In genomic region chr7:28931032-28931694, GRCm38 (mm10) we compare ENCODE assay signal across 9 mouse cellular contexts. TPM values are rescaled to one million over a fixed set of nuclear protein-coding genes. Genes with fewer than 3 reads are reported as not detected.
DNase-seq lines count a peak whose midpoint lies in the region; ATAC-seq and TF ChIP-seq lines count a peak whose summit lies in the region.
"Had no signal": no experiment of that assay in that cellular context is flagged by ENCODE, and none has a peak within 500 bp of the region (broad histone marks: within the 10 kb centered on the region; RNA-seq: fewer than 3 reads in every experiment).

No protein-coding gene starts in this region.

- intact Hi-C loops in heart, postnatal 25 days (cut with DNase I), result loop anchor here (2.0 kb wide), 1 partner anchor 22 kb away; no protein-coding TSS in a partner anchor

- H3K36me3 ChIP-seq in heart, embryonic 10.5 days, result peaks cover 22% of the 10 kb centered on the region
- H3K36me3 ChIP-seq in E14TG2a.4 (ENCODE audit: insufficient read depth, low read length), result peaks cover 79% of the 10 kb centered on the region
- 0 out of 2 replicates have a peak, but pooled peaks cover 5% of the 10 kb centered on the region for H3K36me3 ChIP-seq in liver, postnatal 0 days (replicated peaks; ENCODE audit: insufficient read depth, low read length)
- H3K36me3 ChIP-seq in midbrain, embryonic 13.5 days, result peaks cover 5% of the 10 kb centered on the region; the same call in 1 of the 2 replicates

- H3K4me1 ChIP-seq in heart, embryonic 10.5 days, result peaks cover 75% of the 10 kb centered on the region
- H3K4me1 ChIP-seq in E14TG2a.4 (replicated peaks; ENCODE audit: low read depth, low read length), result peaks cover 96% of the 10 kb centered on the region
- peaks cover 56% of the 10 kb centered on the region for H3K4me1 ChIP-seq in liver, postnatal 0 days (ENCODE audit: insufficient read depth)
- peaks cover 7% of the 10 kb centered on the region for H3K4me1 ChIP-seq in midbrain, embryonic 13.5 days (replicated peaks)

- 0 out of 2 replicates have a peak overlapping the region, but pooled peaks have one; percentile 11 for H3K9ac ChIP-seq in liver, postnatal 0 days (replicated peaks)
- H3K9ac ChIP-seq in midbrain, embryonic 13.5 days (replicated peaks), result no peak overlapping the region

- H3K27me3 ChIP-seq in heart, embryonic 10.5 days (ENCODE audit: insufficient read depth, poor library complexity, severe bottlenecking), result no peaks in the 10 kb centered on the region
- H3K27me3 ChIP-seq in E14TG2a.4 (ENCODE audit: insufficient read depth, low read length), result no peaks in the 10 kb centered on the region
- no peaks in the 10 kb centered on the region for H3K27me3 ChIP-seq in liver, postnatal 0 days (ENCODE audit: insufficient read depth, low read length)
- no peaks in the 10 kb centered on the region for H3K27me3 ChIP-seq in midbrain, embryonic 13.5 days

- no peaks in the 10 kb centered on the region for H3K9me3 ChIP-seq in heart, embryonic 10.5 days
- H3K9me3 ChIP-seq in E14TG2a.4 (ENCODE audit: low read length), result no peaks in the 10 kb centered on the region
- H3K9me3 ChIP-seq in liver, postnatal 0 days (ENCODE audit: low read length), result no peaks in the 10 kb centered on the region
- H3K9me3 ChIP-seq in midbrain, embryonic 13.5 days, result no peaks in the 10 kb centered on the region

- peak; percentile 74 for ATAC-seq in liver, postnatal 0 days
- no peak for ATAC-seq in erythroid progenitor cell, adult 5-6 weeks (replicated peaks; ENCODE audit: low FRiP score, poor library complexity, severe bottlenecking)
- no peak for ATAC-seq in midbrain, embryonic 13.5 days

- peak overlapping the region; percentile 72 for H3K27ac ChIP-seq in heart, embryonic 10.5 days
- H3K27ac ChIP-seq in liver, postnatal 0 days (ENCODE audit: low read depth), result peak overlapping the region; percentile 73
- H3K27ac ChIP-seq in midbrain, embryonic 13.5 days, result no peak overlapping the region

- TF ChIP-seq EP300 in liver, postnatal 0 days (IDR thresholded peaks at IDR 0.05; ENCODE audit: low read depth), result no peak

- WGBS in heart, embryonic 10.5 days, result 88% methylated on average over 7 of the region's 7 CpGs
- WGBS in liver, postnatal 0 days (ENCODE audit: insufficient replicate concordance), result 82% methylated on average over 7 of the region's 7 CpGs
- WGBS in midbrain, embryonic 13.5 days, result 92% methylated on average over 7 of the region's 7 CpGs

- DNase-seq in heart, embryonic 10.5 days (ENCODE audit: low spot score), result no peak
- no peak for DNase-seq in heart, postnatal 25 days (ENCODE audit: low spot score)
- peak; percentile 87 for DNase-seq in kidney, adult 11 months
- DNase-seq in liver, postnatal 0 days, result no peak
- DNase-seq in right cerebral cortex, postnatal 10 days (ENCODE audit: low spot score in 2 of 2), result no peak

- no peak overlapping the region for H3K4me3 ChIP-seq in heart, embryonic 10.5 days
- peak overlapping the region; percentile 48 for H3K4me3 ChIP-seq in E14TG2a.4 (replicated peaks; ENCODE audit: low read length)
- no peak overlapping the region for H3K4me3 ChIP-seq in liver, postnatal 0 days (ENCODE audit: low read depth, low read length)
- no peak overlapping the region for H3K4me3 ChIP-seq in midbrain, embryonic 13.5 days (replicated peaks)

- no peak overlapping the region for H3K4me2 ChIP-seq in liver, postnatal 0 days (ENCODE audit: low read depth, low read length)
- no peak overlapping the region for H3K4me2 ChIP-seq in midbrain, embryonic 13.5 days (replicated peaks)
- H3K4me2 ChIP-seq: midbrain, embryonic 11.5 days had no signal

- no peak for TF ChIP-seq CTCF in E14TG2a.4 (conservative IDR thresholded peaks at IDR 0.05; ENCODE audit: low read length)
- TF ChIP-seq CTCF in liver, postnatal 0 days (IDR thresholded peaks at IDR 0.05; ENCODE audit: low read depth), result no peak

RNA-seq across cellular contexts. Expression of gene Actn4, which starts 31.0 kb away (rescaled TPM):
- polyA plus RNA-seq in heart, embryonic 10.5 days (2016; fragmentation: Nextera tagmentation; extraction: Ambion mirVana), result 319 and 371 TPM in 2 replicates
- 100 to 1,000 TPM in 1 of 2 experiments, 10 to 100 TPM in 1; 77.0 to 101 TPM for total RNA-seq in heart, postnatal 25 days (2021)
- 76.3 and 81.2 TPM in 2 replicates for polyA plus RNA-seq in liver, postnatal 0 days (2015; fragmentation: Nextera tagmentation; extraction: Ambion mirVana)
- 170 and 189 TPM in 2 replicates for total RNA-seq in erythroid progenitor cell, adult 5-6 weeks (2015; ENCODE audit: low replicate concordance)
- total RNA-seq in erythroid progenitor cell, adult 5-6 weeks (2017; ENCODE audit: low replicate concordance), result 173 and 197 TPM in 2 replicates
- 120 and 132 TPM in 2 replicates for polyA plus RNA-seq in midbrain, embryonic 13.5 days (2015; fragmentation: Nextera tagmentation; extraction: Ambion mirVana)

RNA-seq across cellular contexts. Expression of gene Capn12, which starts 49.9 kb away (rescaled TPM):
- 0.20 and 0.34 TPM in 2 replicates for polyA plus RNA-seq in heart, embryonic 10.5 days (2016; fragmentation: Nextera tagmentation; extraction: Ambion mirVana)
- total RNA-seq in heart, postnatal 25 days (2021), result under 1 TPM; 0.08 to 0.22 TPM
- polyA plus RNA-seq in liver, postnatal 0 days (2015; fragmentation: Nextera tagmentation; extraction: Ambion mirVana), result 0.09 and 0.23 TPM in 2 replicates
- not detected in 2 replicates for total RNA-seq in erythroid progenitor cell, adult 5-6 weeks (2015; ENCODE audit: low replicate concordance)
- total RNA-seq in erythroid progenitor cell, adult 5-6 weeks (2017; ENCODE audit: low replicate concordance), result 1.2 TPM in 1 of 2 replicates, not detected in the other
- 0.62 and 0.70 TPM in 2 replicates for polyA plus RNA-seq in midbrain, embryonic 13.5 days (2015; fragmentation: Nextera tagmentation; extraction: Ambion mirVana)

RNA-seq across cellular contexts. Expression of gene Eif3k, which starts 50.5 kb away (rescaled TPM):
- 289 and 329 TPM in 2 replicates for polyA plus RNA-seq in heart, embryonic 10.5 days (2016; fragmentation: Nextera tagmentation; extraction: Ambion mirVana)
- total RNA-seq in heart, postnatal 25 days (2021), result 100 to 1,000 TPM; 148 to 164 TPM
- polyA plus RNA-seq in liver, postnatal 0 days (2015; fragmentation: Nextera tagmentation; extraction: Ambion mirVana), result 162 and 166 TPM in 2 replicates
- 83.8 and 161 TPM in 2 replicates for total RNA-seq in erythroid progenitor cell, adult 5-6 weeks (2015; ENCODE audit: low replicate concordance)
- total RNA-seq in erythroid progenitor cell, adult 5-6 weeks (2017; ENCODE audit: low replicate concordance), result 81.5 and 115 TPM in 2 replicates
- 318 and 323 TPM in 2 replicates for polyA plus RNA-seq in midbrain, embryonic 13.5 days (2015; fragmentation: Nextera tagmentation; extraction: Ambion mirVana)

RNA-seq across cellular contexts. Expression of gene Map4k1, which starts 50.7 kb away (rescaled TPM):
- polyA plus RNA-seq in heart, embryonic 10.5 days (2016; fragmentation: Nextera tagmentation; extraction: Ambion mirVana), result 9.9 and 14.3 TPM in 2 replicates
- 1 to 10 TPM in 1 of 2 experiments, under 1 TPM in 1; 0.44 to 1.3 TPM for total RNA-seq in heart, postnatal 25 days (2021)
- 11.9 and 16.5 TPM in 2 replicates for polyA plus RNA-seq in liver, postnatal 0 days (2015; fragmentation: Nextera tagmentation; extraction: Ambion mirVana)
- 13.0 and 23.1 TPM in 2 replicates for total RNA-seq in erythroid progenitor cell, adult 5-6 weeks (2015; ENCODE audit: low replicate concordance)
- total RNA-seq in erythroid progenitor cell, adult 5-6 weeks (2017; ENCODE audit: low replicate concordance), result 7.3 and 7.9 TPM in 2 replicates
- polyA plus RNA-seq in midbrain, embryonic 13.5 days (2015; fragmentation: Nextera tagmentation; extraction: Ambion mirVana), result 4.5 and 5.0 TPM in 2 replicates
